Mouse (Mus musculus): ENCODE measurements around the gene Ankrd44. TPM values are rescaled to one million over a fixed set of nuclear protein-coding genes. Genes with fewer than 3 reads are reported as not detected.
A peak's percentile ranks its signal among the peaks of the same experiment; 100 is the strongest.

The Ankrd44 gene
- polyA plus RNA-seq, 1 experiment from 2014 or later: 7.6 TPM

- Histone ChIP-seq H3K9ac (ENCODE audit: low read depth, low read length) (no peak overlapping the region), H3K4me1 (ENCODE audit: control insufficient read depth, insufficient read depth, low read length) (peaks cover 20% of the 10 kb centered on the region), H3K4me2 (ENCODE audit: low read depth, low read length) (no peak overlapping the region; the same call in 1 of the 2 replicates), H3K36me3 (ENCODE audit: control insufficient read depth, insufficient read depth, low read length) (no peaks in the 10 kb centered on the region), H3K27ac (ENCODE audit: low read length) (no peak overlapping the region), H3K27me3 (replicated peaks; ENCODE audit: control insufficient read depth, insufficient read depth, low read length) (no peaks in the 10 kb centered on the region), H3K4me3 (ENCODE audit: low read length) (no peak overlapping the region), H3K9me3 (ENCODE audit: control insufficient read depth, low read length) (no peaks in the 10 kb centered on the region)
- ATAC-seq: no peak
- WGBS: 59% methylated on average over 4 of the region's 4 CpGs
Measured at GRCm38 (mm10) chr1:54924309-54924685, 1.9 kb downstream of the Ankrd44 start.

DNA sequence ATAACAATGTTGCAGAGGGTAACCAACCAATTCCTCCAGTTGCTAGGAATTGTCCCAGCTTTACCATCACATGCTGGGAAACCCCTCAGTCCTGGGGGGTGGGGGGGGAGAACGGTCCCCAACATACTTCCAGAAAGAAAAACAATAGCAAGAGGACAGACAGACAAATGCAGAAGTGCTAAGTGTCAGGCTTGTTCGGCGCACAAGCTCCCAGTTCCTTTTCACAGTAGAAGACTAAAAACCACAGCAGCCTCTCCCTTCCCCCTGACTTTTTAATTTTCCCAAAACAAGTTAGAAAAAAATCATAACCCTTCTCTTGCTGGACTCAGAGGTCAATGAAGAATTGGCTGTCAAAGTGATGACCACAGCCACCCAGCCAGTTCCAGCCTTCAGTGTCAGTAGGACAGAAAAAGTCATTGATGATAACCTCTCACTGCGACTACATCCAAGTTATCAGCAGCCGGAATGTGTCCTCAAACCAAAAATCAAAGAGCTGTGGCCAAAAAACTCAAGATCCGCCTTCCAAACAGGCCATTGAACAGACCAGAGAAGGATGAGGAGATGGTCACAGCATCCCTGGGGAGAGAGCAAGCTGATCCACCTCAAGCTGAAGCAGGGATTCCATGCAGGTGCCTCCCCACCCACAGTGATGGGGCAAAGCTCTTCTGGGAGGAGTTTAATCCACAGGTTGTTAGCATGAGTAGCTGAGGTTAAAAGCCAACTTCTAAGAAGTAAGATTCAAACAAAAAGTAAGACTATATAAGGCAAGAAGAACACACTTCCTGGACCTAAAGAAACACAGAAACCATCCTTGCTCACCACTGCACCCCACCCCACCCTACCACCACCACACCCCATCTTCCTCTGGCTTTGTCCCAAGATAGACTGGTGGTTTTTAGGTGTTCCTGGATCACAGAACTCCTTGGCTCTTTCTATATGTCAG lies 2.5 kb downstream of the Ankrd44 start:
- 87% methylated on average over 6 of the region's 6 CpGs for WGBS
- H3K4me1 ChIP-seq (ENCODE audit: control insufficient read depth, insufficient read depth, low read length): peaks cover 20% of the 10 kb centered on the region
- H3K9me3 ChIP-seq (ENCODE audit: control insufficient read depth, low read length): no peaks in the 10 kb centered on the region
- no peak overlapping the region for H3K4me2 ChIP-seq (ENCODE audit: low read depth, low read length)
- H3K9ac ChIP-seq (ENCODE audit: low read depth, low read length): no peak overlapping the region
- no peak overlapping the region for H3K27ac ChIP-seq (ENCODE audit: low read length)
- no peaks in the 10 kb centered on the region for H3K27me3 ChIP-seq (replicated peaks; ENCODE audit: control insufficient read depth, insufficient read depth, low read length)
- no peak for ATAC-seq
- no peaks in the 10 kb centered on the region for H3K36me3 ChIP-seq (ENCODE audit: control insufficient read depth, insufficient read depth, low read length)
- no peak overlapping the region for H3K4me3 ChIP-seq (ENCODE audit: low read length)

- 80% methylated on average over 8 of the region's 8 CpGs for whole genome bisulfite sequencing
- no peaks in the 10 kb centered on the region for H3K27me3 ChIP-seq (replicated peaks; ENCODE audit: control insufficient read depth, insufficient read depth, low read length)
- no peaks in the 10 kb centered on the region for H3K36me3 ChIP-seq (ENCODE audit: control insufficient read depth, insufficient read depth, low read length)
- H3K27ac ChIP-seq (ENCODE audit: low read length): no peak overlapping the region
- H3K9me3 ChIP-seq (ENCODE audit: control insufficient read depth, low read length): no peaks in the 10 kb centered on the region
- 0 out of 2 replicates have a peak overlapping the region, but pooled peaks have one; percentile 5 for H3K4me2 ChIP-seq (ENCODE audit: low read depth, low read length)
- no peak overlapping the region for H3K9ac ChIP-seq (ENCODE audit: low read depth, low read length)
- no peak overlapping the region for H3K4me3 ChIP-seq (ENCODE audit: low read length)
- no peak for ATAC-seq
- H3K4me1 ChIP-seq (ENCODE audit: control insufficient read depth, insufficient read depth, low read length): peaks cover 20% of the 10 kb centered on the region
Measured at GRCm38 (mm10) chr1:54922707-54923106, 3.5 kb downstream of the Ankrd44 start.

- Histone ChIP-seq H3K27me3 (replicated peaks; ENCODE audit: control insufficient read depth, insufficient read depth, low read length) (no peaks in the 10 kb centered on the region), H3K4me1 (ENCODE audit: control insufficient read depth, insufficient read depth, low read length) (peaks cover 20% of the 10 kb centered on the region), H3K9ac (ENCODE audit: low read depth, low read length) (no peak overlapping the region), H3K4me2 (ENCODE audit: low read depth, low read length) (0 out of 2 replicates have a peak overlapping the region, but pooled peaks have one; percentile 14), H3K27ac (ENCODE audit: low read length) (peak overlapping the region; percentile 26; the same call in 1 of the 2 replicates), H3K9me3 (ENCODE audit: control insufficient read depth, low read length) (no peaks in the 10 kb centered on the region), H3K4me3 (ENCODE audit: low read length) (no peak overlapping the region), H3K36me3 (ENCODE audit: control insufficient read depth, insufficient read depth, low read length) (no peaks in the 10 kb centered on the region)
- ATAC-seq: peak; percentile 72
- WGBS: 63% methylated on average over 12 of the region's 12 CpGs
Measured at GRCm38 (mm10) chr1:54922025-54922574, 4.1 kb downstream of the Ankrd44 start.

GRCm38 (mm10) chr1:54920132-54920531 lies 6.1 kb downstream of the Ankrd44 start:
- ATAC-seq: no peak
- Histone ChIP-seq H3K27ac (ENCODE audit: low read length) (no peak overlapping the region), H3K4me2 (ENCODE audit: low read depth, low read length) (no peak overlapping the region), H3K9ac (ENCODE audit: low read depth, low read length) (no peak overlapping the region), H3K27me3 (replicated peaks; ENCODE audit: control insufficient read depth, insufficient read depth, low read length) (no peaks in the 10 kb centered on the region), H3K36me3 (ENCODE audit: control insufficient read depth, insufficient read depth, low read length) (no peaks in the 10 kb centered on the region), H3K4me3 (ENCODE audit: low read length) (no peak overlapping the region), H3K9me3 (ENCODE audit: control insufficient read depth, low read length) (no peaks in the 10 kb centered on the region), H3K4me1 (ENCODE audit: control insufficient read depth, insufficient read depth, low read length) (peaks cover 14% of the 10 kb centered on the region)
- WGBS: 85% methylated on average over 4 of the region's 4 CpGs

- Histone ChIP-seq H3K4me3 (ENCODE audit: low read length) (no peak overlapping the region), H3K9ac (ENCODE audit: low read depth, low read length) (no peak overlapping the region), H3K4me1 (ENCODE audit: control insufficient read depth, insufficient read depth, low read length) (peaks cover 14% of the 10 kb centered on the region)
Measured at GRCm38 (mm10) chr1:54916456-54916855, 9.7 kb downstream of the Ankrd44 start.

GRCm38 (mm10) chr1:54914387-54914786 lies 11.8 kb downstream of the Ankrd44 start:
- Histone ChIP-seq H3K27ac (ENCODE audit: low read length) (no peak overlapping the region), H3K36me3 (ENCODE audit: control insufficient read depth, insufficient read depth, low read length) (no peaks in the 10 kb centered on the region)
- peak; percentile 52 for ATAC-seq

More at GRCm38 (mm10) chr1:54916456-54916855, 9.7 kb downstream of the Ankrd44 start:
- ATAC-seq: no peak
- Histone ChIP-seq H3K9me3 (ENCODE audit: control insufficient read depth, low read length) (no peaks in the 10 kb centered on the region), H3K27me3 (replicated peaks; ENCODE audit: control insufficient read depth, insufficient read depth, low read length) (no peaks in the 10 kb centered on the region), H3K27ac (ENCODE audit: low read length) (no peak overlapping the region), H3K4me2 (ENCODE audit: low read depth, low read length) (no peak overlapping the region), H3K36me3 (ENCODE audit: control insufficient read depth, insufficient read depth, low read length) (no peaks in the 10 kb centered on the region)
- WGBS: 77% methylated on average over 4 of the region's 4 CpGs

DNA sequence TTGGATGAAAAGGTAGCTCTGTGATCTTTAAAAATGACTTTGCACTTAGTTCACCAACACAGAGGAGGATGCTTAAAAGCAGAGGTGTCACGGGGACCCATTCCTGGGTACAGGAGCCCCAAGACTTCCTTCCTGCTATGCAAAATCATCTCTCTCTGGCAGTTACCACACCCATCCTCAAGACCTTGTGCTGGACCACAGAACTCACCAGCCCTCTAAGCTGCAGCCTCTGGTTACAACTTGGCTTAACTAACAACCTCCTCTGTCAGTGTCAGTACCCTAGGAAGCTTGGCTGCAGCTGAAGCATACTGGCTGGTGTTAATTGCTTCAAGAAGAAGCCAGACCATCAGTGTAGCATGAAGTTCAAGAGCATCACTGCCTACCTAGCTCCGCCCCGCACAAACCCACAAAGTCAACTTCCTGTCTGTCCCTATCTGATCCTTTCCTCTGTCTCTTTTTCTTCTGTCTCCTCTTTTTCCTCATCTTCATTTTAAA lies 12.8 kb downstream of the Ankrd44 start:
- Histone ChIP-seq H3K27me3 (replicated peaks; ENCODE audit: control insufficient read depth, insufficient read depth, low read length) (no peaks in the 10 kb centered on the region), H3K9ac (ENCODE audit: low read depth, low read length) (no peak overlapping the region), H3K4me2 (ENCODE audit: low read depth, low read length) (no peak overlapping the region), H3K9me3 (ENCODE audit: control insufficient read depth, low read length) (no peaks in the 10 kb centered on the region), H3K36me3 (ENCODE audit: control insufficient read depth, insufficient read depth, low read length) (no peaks in the 10 kb centered on the region), H3K27ac (ENCODE audit: low read length) (no peak overlapping the region), H3K4me1 (ENCODE audit: control insufficient read depth, insufficient read depth, low read length) (peaks cover 22% of the 10 kb centered on the region), H3K4me3 (ENCODE audit: low read length) (no peak overlapping the region)
- no peak for ATAC-seq
- 87% methylated on average over 3 of the region's 3 CpGs for WGBS

More at GRCm38 (mm10) chr1:54914387-54914786, 11.8 kb downstream of the Ankrd44 start:
- H3K4me2 ChIP-seq (ENCODE audit: low read depth, low read length): 0 out of 2 replicates have a peak overlapping the region, but pooled peaks have one; percentile 30
- H3K27me3 ChIP-seq (replicated peaks; ENCODE audit: control insufficient read depth, insufficient read depth, low read length): no peaks in the 10 kb centered on the region
- peak overlapping the region; percentile 32; the same call in 1 of the 2 replicates for H3K9ac ChIP-seq (ENCODE audit: low read depth, low read length)
- peaks cover 17% of the 10 kb centered on the region for H3K4me1 ChIP-seq (ENCODE audit: control insufficient read depth, insufficient read depth, low read length)
- 20% methylated on average over 9 of the region's 9 CpGs for WGBS
- H3K4me3 ChIP-seq (ENCODE audit: low read length): no peak overlapping the region
- no peaks in the 10 kb centered on the region for H3K9me3 ChIP-seq (ENCODE audit: control insufficient read depth, low read length)

DNA sequence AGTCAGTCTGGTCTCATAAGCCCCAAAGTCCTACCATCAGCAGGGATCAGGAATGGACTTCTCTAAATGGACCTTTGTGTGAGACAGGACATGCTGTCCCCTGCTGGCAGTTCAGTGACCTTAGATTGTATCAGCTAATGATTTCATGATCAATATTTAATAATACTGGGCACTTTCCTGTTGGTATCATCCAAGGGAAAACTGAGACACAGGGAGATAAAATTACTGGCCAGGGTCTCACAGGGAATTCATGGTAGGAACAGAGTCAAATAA lies 13.2 kb downstream of the Ankrd44 start:
- no peak overlapping the region for H3K27ac ChIP-seq (ENCODE audit: low read length)
- peaks cover 22% of the 10 kb centered on the region for H3K4me1 ChIP-seq (ENCODE audit: control insufficient read depth, insufficient read depth, low read length)
- no peaks in the 10 kb centered on the region for H3K27me3 ChIP-seq (replicated peaks; ENCODE audit: control insufficient read depth, insufficient read depth, low read length)
- H3K4me2 ChIP-seq (ENCODE audit: low read depth, low read length): no peak overlapping the region
- H3K36me3 ChIP-seq (ENCODE audit: control insufficient read depth, insufficient read depth, low read length): no peaks in the 10 kb centered on the region
- no peaks in the 10 kb centered on the region for H3K9me3 ChIP-seq (ENCODE audit: control insufficient read depth, low read length)
- no peak for ATAC-seq
- no peak overlapping the region for H3K9ac ChIP-seq (ENCODE audit: low read depth, low read length)
- no peak overlapping the region for H3K4me3 ChIP-seq (ENCODE audit: low read length)
